Mouse (Mus musculus) CH12.LX (cell line): Measurements from ENCODE around the gene Diras2. TPM values are rescaled to one million over a fixed set of nuclear protein-coding genes. Genes with fewer than 3 reads are reported as not detected.
A peak's percentile ranks its signal among the peaks of the same experiment; 100 is the strongest.

Experiments used
- DNase-seq: peaks from one replicate; pipeline ENCODE4 v3.0.0-alpha.2; 2013; ENCODE audit errors: extremely low read depth
- H3K27ac ChIP-seq: 2 replicates; pipeline ENCODE4 v1.5.1; 2012; ENCODE audit warnings: low read depth, mild to moderate bottlenecking, control low read depth, moderate library complexity; ENCODE audit not compliant: insufficient read depth
- H3K27me3 ChIP-seq: replicated peaks from 2 replicates; pipeline ENCODE3; 2012; ENCODE audit warnings: inconsistent platforms
- H3K36me3 ChIP-seq, 2 experiments: replicated peaks in 1 of 2; 2 replicates each; pipeline versions ENCODE3 to v1.6.1; 2012; ENCODE audit warnings: inconsistent platforms in 1 of 2, low read length in 1 of 2, mild to moderate bottlenecking in 1 of 2, mixed read lengths in 1 of 2, moderate library complexity in 1 of 2; ENCODE audit not compliant: control insufficient read depth in 1 of 2, insufficient read depth in 1 of 2
- H3K4me1 ChIP-seq, 2 experiments: 2 replicates each; pipeline ENCODE4 v1.6.1; 2012; ENCODE audit warnings: inconsistent platforms in 1 of 2, moderate library complexity in 1 of 2; ENCODE audit not compliant: insufficient read depth in 2 of 2, control insufficient read depth in 1 of 2
- H3K4me2 ChIP-seq: 2 replicates; pipeline ENCODE4 v1.6.1; 2012; ENCODE audit warnings: low read depth, mild to moderate bottlenecking, control low read depth; ENCODE audit not compliant: poor library complexity, insufficient read depth, severe bottlenecking
- H3K4me3 ChIP-seq, 3 experiments: fragments of 150-350 bp in 1 of 3; sonication (generic) in 1 of 3; replicated peaks in 1 of 3; 2 replicates each; pipeline versions ENCODE3 to v1.5.1; 2011 to 2012; ENCODE audit warnings: low read depth in 2 of 3, low read length in 2 of 3, mild to moderate bottlenecking in 2 of 3, moderate library complexity in 2 of 3, control low read depth in 1 of 3, improper control_type of control experiment in 1 of 3, inconsistent platforms in 1 of 3, mixed read lengths in 1 of 3; ENCODE audit not compliant: poor library complexity in 1 of 3
- H3K79me2 ChIP-seq: replicated peaks from 2 replicates; pipeline ENCODE4 v1.6.1; 2012; ENCODE audit warnings: mild to moderate bottlenecking, moderate library complexity; ENCODE audit not compliant: control insufficient read depth, poor library complexity, insufficient read depth, severe bottlenecking; ENCODE audit errors: extremely low read depth
- H3K9ac ChIP-seq: 2 replicates; pipeline ENCODE4 v1.6.1; 2012; ENCODE audit warnings: low read depth, mild to moderate bottlenecking, control low read depth, moderate library complexity; ENCODE audit not compliant: insufficient read depth
- H3K9me3 ChIP-seq: replicated peaks from 2 replicates; pipeline ENCODE3; 2012; ENCODE audit warnings: low read length, inconsistent platforms, mixed read lengths
- BHLHE40 ChIP-seq: IDR thresholded peaks from 2 replicates; pipeline ENCODE4 v1.6.1; 2011; ENCODE audit warnings: mild to moderate bottlenecking, low read depth, low read length, improper control_type of control experiment
- CHD1 ChIP-seq: IDR thresholded peaks from 2 replicates; pipeline ENCODE4 v1.6.1; 2012; ENCODE audit warnings: low read depth, low read length, improper control_type of control experiment, inconsistent platforms
- CHD2 ChIP-seq: IDR thresholded peaks from 2 replicates; pipeline ENCODE4 v1.6.1; 2011; ENCODE audit warnings: low read length, improper control_type of control experiment
- CTCF ChIP-seq, 2 experiments: IDR thresholded peaks in 1 of 2; conservative IDR thresholded peaks in 1 of 2; 2 replicates each; pipeline ENCODE4 v1.5.1; 2011 to 2012; ENCODE audit warnings: low read depth in 2 of 2, low read length in 2 of 2, improper control_type of control experiment in 1 of 2, inconsistent platforms in 1 of 2, mild to moderate bottlenecking in 1 of 2, moderate library complexity in 1 of 2
- E2F4 ChIP-seq: IDR thresholded peaks from 2 replicates; pipeline ENCODE4 v1.6.1; 2011; ENCODE audit warnings: low read depth, low read length, improper control_type of control experiment; ENCODE audit not compliant: insufficient replicate concordance
- ELF1 ChIP-seq: IDR thresholded peaks from 2 replicates; pipeline ENCODE4 v1.6.1; 2014; ENCODE audit warnings: low read depth, mild to moderate bottlenecking, inconsistent platforms, low read length, improper control_type of control experiment
- EP300 ChIP-seq: IDR thresholded peaks from 2 replicates; pipeline ENCODE4 v1.6.1; 2011; ENCODE audit warnings: low read length, improper control_type of control experiment
- ETS1 ChIP-seq: conservative IDR thresholded peaks from 2 replicates; pipeline ENCODE4 v1.6.1; 2012; ENCODE audit warnings: low read depth, mild to moderate bottlenecking, inconsistent platforms, low read length, improper control_type of control experiment, moderate library complexity
- GABPA ChIP-seq: IDR thresholded peaks from 2 replicates; pipeline ENCODE4 v1.6.1; 2012; ENCODE audit warnings: low read depth, low read length, improper control_type of control experiment, inconsistent platforms; ENCODE audit not compliant: insufficient replicate concordance
- IRF4 ChIP-seq: IDR thresholded peaks from 2 replicates; pipeline ENCODE4 v1.6.1; 2014; ENCODE audit warnings: low read depth, mild to moderate bottlenecking, inconsistent platforms, low read length, improper control_type of control experiment
- JUND ChIP-seq: conservative IDR thresholded peaks from 2 replicates; pipeline ENCODE4 v1.6.1; 2011; ENCODE audit warnings: low read depth, low read length, improper control_type of control experiment
- KAT2A ChIP-seq: IDR thresholded peaks from 2 replicates; pipeline ENCODE4 v1.6.1; 2012; ENCODE audit warnings: low read length, improper control_type of control experiment, inconsistent platforms; ENCODE audit not compliant: insufficient replicate concordance
- MAFK ChIP-seq: IDR thresholded peaks from 2 replicates; pipeline ENCODE4 v1.6.1; 2011; ENCODE audit warnings: low read length, improper control_type of control experiment; ENCODE audit not compliant: insufficient replicate concordance
- MAX ChIP-seq: IDR thresholded peaks from 2 replicates; pipeline ENCODE4 v1.6.1; 2011; ENCODE audit warnings: low read length, improper control_type of control experiment
- MAZ ChIP-seq: IDR thresholded peaks from 2 replicates; pipeline ENCODE4 v1.6.1; 2012; ENCODE audit warnings: low read depth, mild to moderate bottlenecking, inconsistent platforms, low read length, improper control_type of control experiment, moderate library complexity
- MXI1 ChIP-seq: IDR thresholded peaks from 2 replicates; pipeline ENCODE4 v1.6.1; 2011; ENCODE audit warnings: mild to moderate bottlenecking, low read depth, low read length, improper control_type of control experiment
- MYC ChIP-seq: IDR thresholded peaks from 2 replicates; pipeline ENCODE4 v1.6.1; 2011; ENCODE audit warnings: low read depth, mild to moderate bottlenecking, improper control_type of control experiment, low read length
- NELFE ChIP-seq: IDR thresholded peaks from 2 replicates; pipeline ENCODE4 v1.6.1; 2011; ENCODE audit warnings: low read depth, low read length, improper control_type of control experiment
- PAX5 ChIP-seq: IDR thresholded peaks from 2 replicates; pipeline ENCODE4 v1.6.1; 2012; ENCODE audit warnings: low read length, inconsistent platforms, mixed read lengths
- POLR2A ChIP-seq: IDR thresholded peaks from 2 replicates; pipeline ENCODE4 v1.6.1; 2011; ENCODE audit warnings: low read depth, mild to moderate bottlenecking, improper control_type of control experiment, low read length
- POLR2AphosphoS2 ChIP-seq: IDR thresholded peaks from 2 replicates; pipeline ENCODE4 v1.6.1; 2011; ENCODE audit warnings: low read depth, low read length, improper control_type of control experiment
- RAD21 ChIP-seq: IDR thresholded peaks from 2 replicates; pipeline ENCODE4 v1.6.1; 2011; ENCODE audit warnings: low read depth, mild to moderate bottlenecking, low read length, improper control_type of control experiment, moderate library complexity
- SIN3A ChIP-seq: IDR thresholded peaks from 2 replicates; pipeline ENCODE4 v1.6.1; 2012; ENCODE audit warnings: low read length, improper control_type of control experiment, inconsistent platforms
- SMC3 ChIP-seq: IDR thresholded peaks from 2 replicates; pipeline ENCODE4 v1.6.1; 2011; ENCODE audit warnings: low read depth, low read length, improper control_type of control experiment
- TBP ChIP-seq: conservative IDR thresholded peaks from 2 replicates; pipeline ENCODE4 v1.6.1; 2011; ENCODE audit warnings: low read depth, low read length, improper control_type of control experiment
- TCF12 ChIP-seq: IDR thresholded peaks from 2 replicates; pipeline ENCODE4 v1.6.1; 2014; ENCODE audit warnings: low read depth, mild to moderate bottlenecking, inconsistent platforms, low read length, improper control_type of control experiment
- UBTF ChIP-seq: IDR thresholded peaks from 2 replicates; pipeline ENCODE4 v1.6.1; 2012; ENCODE audit warnings: low read depth, mild to moderate bottlenecking, inconsistent platforms, low read length, improper control_type of control experiment, moderate library complexity
- USF1 ChIP-seq: IDR thresholded peaks from 2 replicates; pipeline ENCODE4 v1.6.1; 2014; ENCODE audit warnings: low read depth, mild to moderate bottlenecking, inconsistent platforms, low read length, improper control_type of control experiment
- USF2 ChIP-seq: conservative IDR thresholded peaks from 2 replicates; pipeline ENCODE4 v1.6.1; 2011; ENCODE audit warnings: low read depth, low read length, improper control_type of control experiment
- ZC3H11A ChIP-seq: IDR thresholded peaks from 2 replicates; pipeline ENCODE4 v1.6.1; 2012; ENCODE audit warnings: low read depth, mild to moderate bottlenecking, inconsistent platforms, low read length, improper control_type of control experiment
- ZKSCAN1 ChIP-seq: IDR thresholded peaks from 2 replicates; pipeline ENCODE4 v1.6.1; 2012; ENCODE audit warnings: low read depth, inconsistent platforms, low read length, improper control_type of control experiment, borderline replicate concordance
- ZMIZ1 ChIP-seq: IDR thresholded peaks from 2 replicates; pipeline ENCODE4 v1.6.1; 2012; ENCODE audit warnings: low read depth, mild to moderate bottlenecking, inconsistent platforms, low read length, improper control_type of control experiment
- ZNF384 ChIP-seq: IDR thresholded peaks from 2 replicates; pipeline ENCODE4 v1.6.1; 2012; ENCODE audit warnings: low read depth, low read length, improper control_type of control experiment, inconsistent platforms
- dilution Hi-C: fragments of 300-500 bp; cut with MboI; formaldehyde crosslinking; loops from 2 replicates; pipeline ENCODE4 v1.14.3; 2020; ENCODE audit warnings: low sequenced_read_pairs; ENCODE audit not compliant: extremely low pct_unique_long_range_greater_than_20kb, extremely low pct_ligation_motif_present
- in situ Hi-C: fragments of 300-500 bp; cut with MboI; formaldehyde crosslinking; loops from 3 replicates; pipeline ENCODE4 v1.14.3; 2019; ENCODE audit warnings: low sequenced_read_pairs, low pct_ligation_motif_present, low pct_unique_long_range_greater_than_20kb, mixed read lengths
- polyA plus RNA-seq: library from polyadenylated mRNA; unstranded; fragments of >175 nt; gene quantifications from 2 replicates; pipeline ENCODE4 v1.2.1, GENCODE M21; 2012; ENCODE audit warnings: low read depth; ENCODE audit not compliant: insufficient read length
- total RNA-seq, 2 experiments: library from RNA; depleted of rRNA; stranded (reverse); fragments of 300-350 nt in 1 of 2; fragments of >200 nt in 1 of 2; gene quantifications; 2 replicates each; pipeline ENCODE4 v1.2.3; 2012 to 2014

Diras2 gene
- total and polyA plus RNA-seq, 3 experiments, result 2.8 to 8.5 (median 3.9) TPM

GRCm38 (mm10) chr13:52457889-52458324 is 73.2 kb downstream of the Diras2 start:
- dilution Hi-C loops (no loop called here), in situ Hi-C loops (no loop called here)
- peaks cover 13 to 28% of the 10 kb centered on the region in 2 experiments; a peak in 3 of 4 replicates for H3K4me1 ChIP-seq
- H3K27me3 ChIP-seq, result no peaks in the 10 kb centered on the region
- no peak overlapping the region for H3K27ac ChIP-seq
- no peak for DNase-seq
- no peaks in the 10 kb centered on the region for H3K36me3 ChIP-seq
- TF ChIP-seq POLR2AphosphoS2, result no peak
- TF ChIP-seq JUND, result no peak
- no peak for TF ChIP-seq ZC3H11A
- no peak for TF ChIP-seq BHLHE40
- no peak for TF ChIP-seq IRF4
- no peak for TF ChIP-seq GABPA
- TF ChIP-seq SMC3, result no peak
- no peak overlapping the region for H3K4me3 ChIP-seq
- H3K79me2 ChIP-seq, result no peaks in the 10 kb centered on the region
- no peak overlapping the region for H3K4me2 ChIP-seq
- no peak overlapping the region for H3K9ac ChIP-seq
- H3K9me3 ChIP-seq, result peaks cover 4% of the 10 kb centered on the region

GRCm38 (mm10) chr13:52457177-52457888 is 73.7 kb downstream of the Diras2 start:
- no peak overlapping the region for H3K4me2 ChIP-seq
- no peaks in the 10 kb centered on the region for H3K36me3 ChIP-seq
- DNase-seq, result peak; percentile 60
- H3K27ac ChIP-seq, result no peak overlapping the region
- no peaks in the 10 kb centered on the region for H3K79me2 ChIP-seq
- in situ Hi-C loops, result no loop called here
- dilution Hi-C loops, result no loop called here
- H3K9me3 ChIP-seq, result peaks cover 3% of the 10 kb centered on the region
- H3K27me3 ChIP-seq, result no peaks in the 10 kb centered on the region
- H3K9ac ChIP-seq, result no peak overlapping the region
- no peak overlapping the region for H3K4me3 ChIP-seq
- H3K4me1 ChIP-seq, result peaks cover 13 to 28% of the 10 kb centered on the region in 2 experiments; a peak in 3 of 4 replicates
- TF ChIP-seq TCF12 (no peak), GABPA (no peak), NELFE (no peak), CTCF (conservative IDR thresholded peaks at IDR 0.05 in 1 of 2, IDR thresholded peaks at IDR 0.05 in 1 of 2; ENCODE audit: low read depth in 2 of 2, low read length in 2 of 2) (no peak), UBTF (no peak), ZMIZ1 (no peak), TBP (no peak), EP300 (peak; percentile 48), PAX5 (no peak), MAX (peak; percentile 84), ZC3H11A (no peak), SMC3 (no peak), ETS1 (peak; percentile 23; the same call in 1 of the 2 replicates), USF2 (no peak), RAD21 (no peak), POLR2AphosphoS2 (no peak), ZNF384 (no peak), POLR2A (no peak), USF1 (no peak), E2F4 (no peak), ZKSCAN1 (no peak), MYC (peak; percentile 72; the same call in 1 of the 2 replicates), CHD2 (no peak), CHD1 (no peak), MAFK (no peak), ELF1 (no peak), MAZ (no peak), KAT2A (no peak), SIN3A (no peak), JUND (no peak), MXI1 (no peak)
